Mouse (Mus musculus) layer of hippocampus, adult 11-12 months (tissue): ENCODE data around the gene Gsto1.
"Not testable (repeated sequence)": the region's sequence is repeated elsewhere in the genome, so short reads cannot be mapped to it uniquely, and the experiment has no call there.

Experiments used
- DNase-seq: peaks from one replicate; pipeline ENCODE4 v3.0.0; 2022; ENCODE audit warnings: low spot score

Gsto1 gene

DNA sequence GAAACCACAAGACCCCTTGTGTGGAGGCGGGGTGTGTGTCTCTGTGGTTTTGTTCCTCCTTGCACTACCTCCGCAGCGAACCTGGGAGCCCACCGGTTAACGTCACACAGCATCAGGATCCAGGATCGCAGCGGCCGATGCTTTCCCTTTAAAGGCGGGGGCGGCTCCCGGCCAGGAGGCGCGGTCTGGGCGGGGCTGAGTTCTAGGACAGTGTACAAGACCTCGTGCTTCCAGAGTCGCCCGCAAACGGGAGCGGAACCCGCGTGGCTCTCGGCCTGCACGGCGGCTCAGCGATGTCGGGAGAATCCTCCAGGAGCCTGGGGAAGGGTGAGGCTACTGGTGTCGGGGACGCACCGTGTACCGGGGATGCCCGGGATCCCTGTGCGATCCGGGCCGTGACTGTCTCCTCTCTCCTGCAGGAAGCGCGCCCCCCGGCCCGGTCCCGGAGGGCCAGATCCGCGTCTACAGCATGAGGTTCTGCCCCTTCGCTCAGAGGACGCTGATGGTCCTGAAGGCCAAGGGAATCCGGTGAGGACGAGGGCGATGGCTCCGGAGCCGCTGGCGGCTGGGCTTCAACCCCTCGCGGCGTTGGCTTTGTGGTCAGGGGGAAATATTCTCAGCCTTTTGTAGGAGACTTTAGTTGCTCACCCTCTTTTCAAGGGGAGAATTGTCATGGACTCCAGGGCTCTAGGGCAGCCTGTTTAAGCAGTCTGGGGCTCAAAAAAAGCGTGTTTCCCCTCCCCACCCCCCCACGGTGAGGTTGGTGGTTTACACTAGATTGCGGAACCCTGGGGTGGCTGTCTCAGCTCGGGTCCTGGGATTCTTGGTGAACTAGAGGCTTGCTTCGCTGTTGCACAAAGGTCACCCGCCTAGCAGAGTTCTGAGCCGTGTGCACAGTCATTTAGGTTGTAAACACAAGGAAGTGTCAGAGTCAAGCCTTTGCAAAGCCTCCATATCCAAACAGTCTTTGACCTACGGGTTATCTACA is at the start of gene Gsto1:
TSS of gene Gsto1 (plus strand) at position 175 of the 988 bp plus-strand sequence.
- DNase-seq: peak; percentile 88

- no peak for DNase-seq
These were observed 42.7 kb upstream of the Gsto1 start for GRCm38 (mm10) chr19:47812091-47812490.

GRCm38 (mm10) chr19:47814721-47815120 is 40.0 kb upstream of the Gsto1 start:
- no peak for DNase-seq

DNA sequence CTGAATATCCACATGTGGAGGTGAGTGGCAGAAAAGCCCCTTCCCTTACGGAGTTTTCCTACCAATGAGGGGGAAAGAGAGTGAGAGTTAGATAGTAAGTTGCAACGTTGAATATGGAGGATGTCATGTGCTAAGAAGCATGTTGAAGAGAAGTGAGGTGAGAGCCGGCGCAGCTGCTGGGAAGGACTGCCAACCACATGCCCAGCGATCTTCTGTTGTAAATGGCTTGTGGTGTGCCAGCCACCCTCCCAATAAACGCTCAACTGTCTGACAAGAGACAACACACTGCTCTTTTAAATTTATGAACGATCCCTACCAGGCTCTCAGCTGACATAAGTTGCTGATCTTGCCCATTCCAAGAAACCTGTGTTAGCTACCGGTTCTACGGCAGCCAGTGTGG is 37.1 kb upstream of the Gsto1 start:
- peak; percentile 12 for DNase-seq

GRCm38 (mm10) chr19:47820832-47821493 is 33.8 kb upstream of the Gsto1 start:
- DNase-seq: peak; percentile 81

GRCm38 (mm10) chr19:47821494-47821872 is 33.3 kb upstream of the Gsto1 start:
- no peak for DNase-seq

- no peak for DNase-seq
These were observed 32.5 kb upstream of the Gsto1 start for GRCm38 (mm10) chr19:47822143-47822796.

DNA sequence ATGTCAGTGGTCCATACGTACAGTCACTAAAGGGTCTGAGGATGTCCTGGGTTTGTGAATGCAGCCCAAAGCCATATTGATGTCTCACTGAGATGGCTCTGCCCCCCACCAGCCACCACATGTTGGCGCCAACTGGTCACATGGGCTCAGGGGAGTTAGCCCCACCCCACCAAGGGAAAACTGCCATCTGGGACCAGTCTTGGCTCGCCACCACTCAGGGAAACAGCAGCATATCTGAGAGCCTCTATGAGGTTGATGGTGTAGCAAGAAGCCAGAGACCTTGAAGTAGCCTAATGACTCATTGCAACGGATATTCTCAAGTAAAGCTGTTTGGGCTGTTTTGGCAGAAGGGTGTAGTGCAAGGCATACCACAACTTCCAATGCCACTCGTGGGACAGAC is 30.7 kb upstream of the Gsto1 start:
- DNase-seq: no peak

- DNase-seq: no peak
These were observed 24.8 kb upstream of the Gsto1 start for GRCm38 (mm10) chr19:47829913-47830450.

GRCm38 (mm10) chr19:47831111-47831510 is 23.7 kb upstream of the Gsto1 start:
- no peak for DNase-seq

GRCm38 (mm10) chr19:47832316-47832715 is 22.5 kb upstream of the Gsto1 start:
- DNase-seq: no peak

DNA sequence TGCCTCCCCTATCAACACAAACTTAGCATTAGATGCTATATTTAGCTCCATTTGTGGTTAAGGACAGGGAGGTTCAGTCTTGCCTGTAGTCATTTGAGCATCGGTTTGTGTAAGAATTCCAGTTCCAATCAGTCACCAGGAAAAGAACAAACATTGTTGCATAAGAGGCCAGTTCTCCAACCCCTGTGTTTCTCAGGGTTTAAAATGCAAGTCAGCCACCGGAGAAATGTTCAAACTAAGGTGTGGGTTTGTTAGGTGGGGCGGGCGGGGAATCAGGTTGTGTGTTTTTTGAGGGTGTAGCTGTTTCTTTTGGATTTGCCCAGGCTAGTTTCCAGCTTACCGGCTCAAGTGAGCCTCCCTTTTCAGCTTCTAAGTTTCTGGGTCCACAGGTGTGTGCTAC is 20.2 kb upstream of the Gsto1 start:
- no peak for DNase-seq

- no peak for DNase-seq
These were observed 19.0 kb upstream of the Gsto1 start for GRCm38 (mm10) chr19:47835776-47836175.

DNA sequence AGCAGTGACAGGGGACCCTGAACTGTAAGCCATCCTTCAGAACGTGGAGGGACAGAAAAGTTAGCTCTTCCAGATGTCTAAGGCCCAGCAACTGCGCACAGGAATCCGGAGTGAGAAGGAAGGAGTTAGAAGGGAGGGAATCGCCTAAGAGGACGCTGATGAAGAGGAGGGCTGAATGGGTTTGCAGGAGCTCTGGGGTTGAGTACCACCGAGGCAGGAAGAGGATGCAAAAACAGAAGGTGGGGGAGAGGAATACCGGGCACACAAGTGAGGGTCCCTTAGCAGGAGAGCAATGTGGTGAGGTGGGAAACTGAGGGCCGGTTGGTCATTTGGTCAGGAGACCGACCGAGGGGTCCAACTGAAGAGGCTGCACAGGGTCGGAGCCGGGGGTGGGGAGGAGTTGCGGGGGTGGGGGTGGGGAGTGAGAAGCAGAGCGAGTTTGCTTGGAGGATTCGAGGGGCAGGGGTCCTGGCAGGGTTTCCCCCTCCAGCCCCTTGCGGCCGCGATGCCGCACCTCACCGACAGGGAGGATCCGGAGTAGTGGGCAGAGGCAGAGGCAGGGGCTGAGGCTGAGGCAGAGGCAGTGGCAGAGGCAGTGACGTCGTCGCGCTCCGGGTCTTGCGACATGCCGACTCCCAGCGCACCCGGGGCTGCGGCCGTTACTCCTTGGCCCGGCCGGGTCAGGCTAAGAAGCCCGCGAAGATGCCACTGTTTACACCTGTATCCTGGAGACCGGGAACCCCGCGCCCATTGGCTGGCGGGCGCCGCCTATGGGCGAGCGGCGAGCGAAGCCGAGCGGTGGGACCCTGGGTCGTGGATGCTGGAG is 17.9 kb upstream of the Gsto1 start:
- peak; percentile 49 for DNase-seq

DNA sequence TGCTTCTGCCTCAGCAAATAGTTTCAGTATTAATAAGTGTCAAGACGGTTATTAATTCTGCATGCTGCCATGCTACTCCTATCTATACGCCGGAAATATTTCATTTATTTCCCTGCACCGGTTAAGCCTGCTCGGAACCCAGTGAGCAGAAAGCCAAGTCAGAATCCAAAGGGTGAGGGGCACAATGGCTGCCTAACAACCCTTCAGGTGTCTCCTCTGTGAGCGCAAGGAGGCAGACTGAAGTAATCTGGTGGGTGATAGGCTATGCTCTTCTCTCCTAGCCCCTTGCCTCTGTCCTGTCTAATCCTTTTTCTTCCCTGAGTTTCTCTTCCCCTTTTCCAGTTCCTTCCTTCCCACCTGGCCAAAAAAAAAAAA is 17.3 kb upstream of the Gsto1 start:
- no peak for DNase-seq

- DNase-seq: not testable (repeated sequence)
These were observed 13.5 kb upstream of the Gsto1 start for GRCm38 (mm10) chr19:47841234-47841633.

DNA sequence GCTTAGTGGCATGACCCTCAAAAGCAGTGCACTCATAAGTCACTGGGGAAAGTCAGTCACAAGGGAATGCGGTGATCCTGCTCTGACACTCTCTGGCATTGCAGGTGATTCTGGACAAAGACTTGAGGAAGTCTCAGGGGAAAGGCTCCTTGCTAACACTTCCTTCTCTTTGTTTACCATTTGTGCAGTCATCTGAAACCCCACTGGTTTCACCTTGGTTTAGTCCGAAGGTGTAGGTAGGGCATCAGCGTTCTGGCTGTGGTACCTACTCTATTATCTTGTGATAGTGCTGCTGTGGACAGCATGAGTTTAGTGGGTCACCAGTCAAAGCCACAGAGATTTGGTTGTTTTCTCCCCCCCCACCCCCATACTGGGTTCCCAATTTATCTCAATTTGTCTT is 5.0 kb upstream of the Gsto1 start:
- no peak for DNase-seq

DNA sequence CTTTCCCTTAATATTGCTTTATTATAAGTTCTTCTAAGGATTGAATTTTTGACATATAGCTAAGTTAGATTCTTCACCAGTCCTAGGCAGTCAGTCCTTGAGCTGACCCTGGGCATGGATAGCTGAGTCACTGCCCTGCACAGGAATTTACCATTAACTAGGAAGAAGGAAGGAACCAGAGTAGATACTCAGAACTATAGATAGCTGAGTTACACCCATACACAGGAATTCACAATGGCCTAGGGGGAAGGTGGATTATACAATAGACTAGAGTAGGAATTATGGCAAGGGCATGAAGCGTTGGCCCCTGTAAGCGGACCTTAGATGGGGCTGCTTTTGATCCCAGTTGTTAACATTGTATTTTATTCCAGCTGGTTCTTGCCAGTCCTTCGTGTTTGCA is 2.6 kb upstream of the Gsto1 start:
- not testable (repeated sequence) for DNase-seq

GRCm38 (mm10) chr19:47853053-47853452 is 1.7 kb upstream of the Gsto1 start:
- DNase-seq: no peak

GRCm38 (mm10) chr19:47853951-47854795 is 597 bp upstream of the Gsto1 start:
- DNase-seq: no peak
